Mouse (Mus musculus): ENCODE results near the gene Myom3. TPM values are rescaled to one million over a fixed set of nuclear protein-coding genes. Genes with fewer than 3 reads are reported as not detected.

Myom3 gene
- polyA plus RNA-seq, 1 experiment from 2014 or later = 0.66 TPM

DNA sequence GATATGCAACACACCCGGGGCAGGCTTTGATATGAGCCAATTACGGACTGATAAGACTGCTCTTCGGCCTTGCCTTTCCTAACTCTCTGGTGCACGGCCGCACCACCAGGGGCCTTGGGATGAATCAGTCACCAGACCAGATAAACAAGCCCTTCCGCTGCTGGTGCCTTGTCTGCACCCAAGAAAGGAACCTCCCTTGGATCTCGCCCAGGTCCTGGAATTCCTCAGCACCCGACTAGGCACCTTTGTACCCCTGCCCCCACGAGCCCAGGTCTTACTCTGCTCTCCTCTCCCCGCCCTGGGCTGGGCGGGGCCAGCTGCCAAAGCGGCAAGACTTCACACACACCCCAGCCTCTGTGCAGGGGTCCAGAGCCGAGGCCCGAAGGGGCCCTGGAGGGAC, 31.7 kb upstream of the Myom3 start, which contains the start of gene Il22ra1:
Il22ra1 (plus strand) TSS at position 356 of the 400 bp plus-strand sequence.
- H3K4me3 ChIP-seq (ENCODE audit: low read depth, low read length) = peak within 1 kb of the TSS; percentile 58

DNA sequence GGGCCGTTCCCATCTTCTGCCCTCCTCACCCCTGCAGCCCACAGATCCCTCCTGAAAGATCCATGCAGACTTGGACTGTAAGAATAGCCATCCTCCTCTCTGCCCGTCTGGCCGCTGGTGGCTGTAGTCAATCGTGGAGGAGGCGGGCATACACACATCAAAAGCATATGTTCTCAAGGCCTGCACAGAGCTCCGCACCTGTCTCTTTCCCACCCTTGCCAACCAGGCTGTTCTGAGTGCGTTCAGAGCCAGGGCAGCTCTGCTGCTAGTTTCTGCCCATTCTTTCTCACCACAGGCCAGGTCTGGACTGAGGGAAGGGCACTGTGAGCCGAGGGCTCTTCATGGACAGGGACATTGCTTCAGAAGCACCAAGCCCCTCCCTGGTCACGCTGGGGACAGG, 29.3 kb upstream of the Myom3 start:
- peak overlapping the region; percentile 45 for H3K9ac ChIP-seq (ENCODE audit: low read depth, low read length)
- peak overlapping the region; percentile 74 for H3K4me2 ChIP-seq (replicated peaks; ENCODE audit: low read depth)
- peak overlapping the region; percentile 58 for H3K4me3 ChIP-seq (ENCODE audit: low read depth, low read length)

More for the DNA sequence above, 31.7 kb upstream of the Myom3 start, which contains the start of gene Il22ra1:
- no peaks in the 10 kb centered on the region; the same call in 1 of the 2 replicates for H3K4me1 ChIP-seq (replicated peaks; ENCODE audit: control insufficient read depth, insufficient read depth, low read length)
- TF ChIP-seq CTCF (IDR thresholded peaks at IDR 0.05; ENCODE audit: low read depth) = peak; percentile 52
- WGBS = 11% methylated on average over 14 of the region's 14 CpGs
- peaks cover 4% of the 10 kb centered on the region; the same call in 1 of the 2 replicates for H3K36me3 ChIP-seq (ENCODE audit: control insufficient read depth, insufficient read depth)
- peak within 1 kb of the TSS; percentile 90 for H3K27ac ChIP-seq (ENCODE audit: low read depth, low read length)
- H3K9me3 ChIP-seq (ENCODE audit: control insufficient read depth) = no peaks in the 10 kb centered on the region; the same call in 1 of the 2 replicates
- H3K9ac ChIP-seq (ENCODE audit: low read depth, low read length) = peak within 1 kb of the TSS; percentile 45
- no peaks in the 10 kb centered on the region for H3K27me3 ChIP-seq (replicated peaks; ENCODE audit: control insufficient read depth, insufficient read depth, low read length)
- ATAC-seq = peak; percentile 94
- peak within 1 kb of the TSS; percentile 74 for H3K4me2 ChIP-seq (replicated peaks; ENCODE audit: low read depth)

DNA sequence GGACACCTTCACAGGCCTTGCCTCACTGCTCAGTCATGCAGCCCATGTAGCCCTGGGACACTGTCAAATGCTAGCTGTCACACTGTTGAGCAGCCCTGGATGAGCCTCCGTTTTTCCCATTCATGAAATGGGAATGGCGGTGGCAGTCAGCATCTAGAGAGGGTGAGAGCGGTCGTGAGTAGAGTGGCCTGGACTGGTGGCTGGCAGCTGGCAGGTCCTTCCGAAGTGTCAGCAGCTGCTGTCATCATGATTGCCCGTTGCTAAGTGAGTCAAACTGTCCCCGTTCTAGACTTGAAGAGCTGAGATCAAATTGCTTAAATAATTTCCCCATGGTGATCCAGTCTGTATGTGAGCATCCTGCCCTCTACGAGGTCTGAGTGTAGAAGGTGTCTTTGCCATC, 28.6 kb upstream of the Myom3 start:
- ATAC-seq = no peak
- Histone ChIP-seq H3K9me3 (ENCODE audit: control insufficient read depth) (no peaks in the 10 kb centered on the region), H3K4me1 (replicated peaks; ENCODE audit: control insufficient read depth, insufficient read depth, low read length) (no peaks in the 10 kb centered on the region; the same call in 1 of the 2 replicates), H3K4me3 (ENCODE audit: low read depth, low read length) (peak overlapping the region; percentile 58; the same call in 1 of the 2 replicates), H3K27ac (ENCODE audit: low read depth, low read length) (no peak overlapping the region), H3K9ac (ENCODE audit: low read depth, low read length) (no peak overlapping the region), H3K36me3 (ENCODE audit: control insufficient read depth, insufficient read depth) (peaks cover 33% of the 10 kb centered on the region), H3K4me2 (replicated peaks; ENCODE audit: low read depth) (peak overlapping the region; percentile 74), H3K27me3 (replicated peaks; ENCODE audit: control insufficient read depth, insufficient read depth, low read length) (no peaks in the 10 kb centered on the region)
- no peak for TF ChIP-seq CTCF (IDR thresholded peaks at IDR 0.05; ENCODE audit: low read depth)
- WGBS = 66% methylated on average over 8 of the region's 8 CpGs

More for the DNA sequence above, 29.3 kb upstream of the Myom3 start:
- peak overlapping the region; percentile 54; the same call in 1 of the 2 replicates for H3K27ac ChIP-seq (ENCODE audit: low read depth, low read length)
- H3K27me3 ChIP-seq (replicated peaks; ENCODE audit: control insufficient read depth, insufficient read depth, low read length) = no peaks in the 10 kb centered on the region
- H3K9me3 ChIP-seq (ENCODE audit: control insufficient read depth) = no peaks in the 10 kb centered on the region
- peaks cover 28% of the 10 kb centered on the region for H3K36me3 ChIP-seq (ENCODE audit: control insufficient read depth, insufficient read depth)
- WGBS = 50% methylated on average over 9 of the region's 9 CpGs
- no peaks in the 10 kb centered on the region; the same call in 1 of the 2 replicates for H3K4me1 ChIP-seq (replicated peaks; ENCODE audit: control insufficient read depth, insufficient read depth, low read length)
- TF ChIP-seq CTCF (IDR thresholded peaks at IDR 0.05; ENCODE audit: low read depth) = no peak
- no peak for ATAC-seq

DNA sequence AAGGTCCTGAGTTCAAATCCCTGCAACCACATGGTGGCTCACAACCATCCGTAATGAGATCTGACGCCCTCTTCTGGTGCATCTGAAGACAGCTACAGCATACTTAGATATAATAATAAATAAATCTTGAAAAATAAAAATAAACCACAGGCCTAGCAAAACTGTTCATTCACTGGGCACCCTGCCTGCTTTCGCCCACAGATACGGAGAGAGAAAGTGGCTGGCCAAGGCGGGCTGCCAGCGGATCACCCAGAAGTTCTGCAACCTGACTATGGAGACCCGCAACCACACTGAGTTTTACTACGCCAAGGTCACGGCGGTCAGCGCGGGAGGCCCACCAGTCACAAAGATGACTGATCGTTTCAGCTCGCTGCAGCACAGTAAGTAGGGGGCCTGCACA, 25.6 kb upstream of the Myom3 start:
- TF ChIP-seq CTCF (IDR thresholded peaks at IDR 0.05; ENCODE audit: low read depth) = no peak
- Histone ChIP-seq H3K27me3 (replicated peaks; ENCODE audit: control insufficient read depth, insufficient read depth, low read length) (no peaks in the 10 kb centered on the region), H3K4me2 (replicated peaks; ENCODE audit: low read depth) (no peak overlapping the region), H3K27ac (ENCODE audit: low read depth, low read length) (no peak overlapping the region), H3K4me1 (replicated peaks; ENCODE audit: control insufficient read depth, insufficient read depth, low read length) (peaks cover 3% of the 10 kb centered on the region; the same call in 1 of the 2 replicates), H3K9me3 (ENCODE audit: control insufficient read depth) (no peaks in the 10 kb centered on the region), H3K4me3 (ENCODE audit: low read depth, low read length) (no peak overlapping the region), H3K9ac (ENCODE audit: low read depth, low read length) (no peak overlapping the region), H3K36me3 (ENCODE audit: control insufficient read depth, insufficient read depth) (peaks cover 46% of the 10 kb centered on the region)
- WGBS = 95% methylated on average over 14 of the region's 14 CpGs
- ATAC-seq = no peak

DNA sequence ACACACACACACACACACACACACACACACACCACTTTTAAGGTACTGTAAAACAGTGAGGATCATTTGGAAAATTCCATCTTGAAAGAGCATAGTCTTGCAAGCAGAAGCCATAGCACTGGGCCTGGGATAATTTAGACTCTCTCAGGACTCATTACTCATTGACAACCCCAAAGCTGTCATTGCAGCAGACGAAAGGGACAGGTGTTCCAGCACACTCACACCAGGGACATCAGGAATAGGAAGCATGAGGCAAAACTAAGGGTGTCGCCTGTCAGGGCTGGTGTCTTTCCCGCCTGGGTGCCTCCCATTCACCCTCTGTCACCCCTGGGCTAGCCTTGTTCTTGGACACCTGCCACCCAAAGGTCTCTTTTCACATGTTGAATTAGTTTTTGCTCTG, 22.6 kb upstream of the Myom3 start:
- WGBS = 43% methylated on average over 3 of the region's 3 CpGs

DNA sequence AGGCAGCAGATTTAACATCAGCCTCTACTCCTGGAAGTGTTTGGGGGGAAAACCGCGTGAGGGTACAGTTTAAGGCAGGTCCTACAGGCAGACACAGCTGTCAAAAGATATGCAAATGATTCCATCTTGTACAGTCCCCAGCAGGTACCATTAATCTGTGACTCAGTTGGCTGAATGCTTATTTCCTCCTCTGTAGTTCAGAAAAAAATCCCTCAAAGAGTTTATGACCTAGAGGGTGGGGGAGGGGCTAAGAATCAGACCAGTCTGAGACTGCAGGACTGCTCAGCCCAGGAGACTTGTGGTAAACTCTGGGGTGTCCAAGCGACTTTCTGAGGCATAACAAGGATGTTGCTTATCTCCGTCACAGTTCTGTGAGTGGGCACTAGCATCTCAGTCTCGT, 21.3 kb upstream of the Myom3 start:
- Histone ChIP-seq H3K27ac (ENCODE audit: low read depth, low read length) (peak overlapping the region; percentile 62), H3K27me3 (replicated peaks; ENCODE audit: control insufficient read depth, insufficient read depth, low read length) (no peaks in the 10 kb centered on the region), H3K4me3 (ENCODE audit: low read depth, low read length) (no peak overlapping the region), H3K9me3 (ENCODE audit: control insufficient read depth) (no peaks in the 10 kb centered on the region), H3K9ac (ENCODE audit: low read depth, low read length) (no peak overlapping the region), H3K4me2 (replicated peaks; ENCODE audit: low read depth) (no peak overlapping the region; the same call in 1 of the 2 replicates), H3K4me1 (replicated peaks; ENCODE audit: control insufficient read depth, insufficient read depth, low read length) (peaks cover 3% of the 10 kb centered on the region), H3K36me3 (ENCODE audit: control insufficient read depth, insufficient read depth) (peaks cover 46% of the 10 kb centered on the region)
- TF ChIP-seq CTCF (IDR thresholded peaks at IDR 0.05; ENCODE audit: low read depth) = no peak
- ATAC-seq = 0 out of 2 replicates have a peak, but pooled peaks have one; percentile 12
- WGBS = 19% methylated on average over 5 of the region's 5 CpGs

More for the DNA sequence above, 22.6 kb upstream of the Myom3 start:
- TF ChIP-seq CTCF (IDR thresholded peaks at IDR 0.05; ENCODE audit: low read depth) = no peak
- Histone ChIP-seq H3K9ac (ENCODE audit: low read depth, low read length) (no peak overlapping the region), H3K27me3 (replicated peaks; ENCODE audit: control insufficient read depth, insufficient read depth, low read length) (no peaks in the 10 kb centered on the region), H3K36me3 (ENCODE audit: control insufficient read depth, insufficient read depth) (peaks cover 51% of the 10 kb centered on the region), H3K9me3 (ENCODE audit: control insufficient read depth) (no peaks in the 10 kb centered on the region), H3K4me3 (ENCODE audit: low read depth, low read length) (no peak overlapping the region), H3K27ac (ENCODE audit: low read depth, low read length) (no peak overlapping the region), H3K4me2 (replicated peaks; ENCODE audit: low read depth) (no peak overlapping the region), H3K4me1 (replicated peaks; ENCODE audit: control insufficient read depth, insufficient read depth, low read length) (peaks cover 3% of the 10 kb centered on the region; the same call in 1 of the 2 replicates)
- ATAC-seq = no peak

Data from intestine, postnatal 0 days (tissue).